Mouse (Mus musculus) induced T-regulatory cell, adult 2 months (primary cell): ENCODE data around the gene Mrgpra2a.
"Not testable (repeated sequence)": the region's sequence is repeated elsewhere in the genome, so short reads cannot be mapped to it uniquely, and the experiment has no call there.

ENCODE experiments used
- DNase-seq: peaks from one replicate; pipeline ENCODE4 v3.0.0-alpha.2; 2012; ENCODE audit warnings: low read depth

Mrgpra2a gene

GRCm38 (mm10) chr7:47452015-47452414 lies at the start of gene Mrgpra2a:
TSS of gene Mrgpra2a (minus strand) at chr7:47452139.
- DNase-seq = not testable (repeated sequence)

- not testable (repeated sequence) for DNase-seq
Observed at GRCm38 (mm10) chr7:47491266-47491665, 39.3 kb upstream of the Mrgpra2a start.

GRCm38 (mm10) chr7:47489438-47489837 lies 37.5 kb upstream of the Mrgpra2a start:
- not testable (repeated sequence) for DNase-seq

GRCm38 (mm10) chr7:47483181-47483580 lies 31.2 kb upstream of the Mrgpra2a start:
- not testable (repeated sequence) for DNase-seq

GRCm38 (mm10) chr7:47473904-47474303 lies 22.0 kb upstream of the Mrgpra2a start:
- DNase-seq = not testable (repeated sequence)

- DNase-seq = not testable (repeated sequence)
Observed at GRCm38 (mm10) chr7:47465278-47465981, 13.5 kb upstream of the Mrgpra2a start.

- DNase-seq = not testable (repeated sequence)
Observed at GRCm38 (mm10) chr7:47445729-47446128, 6.2 kb downstream of the Mrgpra2a start.

- DNase-seq = not testable (repeated sequence)
Observed at GRCm38 (mm10) chr7:47436463-47436862, 15.5 kb downstream of the Mrgpra2a start.

GRCm38 (mm10) chr7:47427815-47428508 lies 24.0 kb downstream of the Mrgpra2a start:
- DNase-seq = not testable (repeated sequence)

- no peak for DNase-seq
Observed at GRCm38 (mm10) chr7:47410602-47411001, 41.3 kb downstream of the Mrgpra2a start.

GRCm38 (mm10) chr7:47409545-47409944 lies 42.4 kb downstream of the Mrgpra2a start:
- no peak for DNase-seq

GRCm38 (mm10) chr7:47401125-47401524 lies 50.8 kb downstream of the Mrgpra2a start:
- no peak for DNase-seq
